Mouse (Mus musculus) lung, postnatal 0 days (tissue): ENCODE data around the gene Rbfox1. TPM values are rescaled to one million over a fixed set of nuclear protein-coding genes. Genes with fewer than 3 reads are reported as not detected.

Source experiments
- ATAC-seq: fragments of 200-750 bp; cut with Nextera tagmentation; 2 replicates; pipeline ENCODE4 v1.8.0; 2017; ENCODE audit warnings: moderate library complexity
- DNase-seq: peaks from one replicate; pipeline ENCODE4 v3.0.0-alpha.2; 2016; ENCODE audit warnings: low spot score
- H3K27ac ChIP-seq: fragments of 300-500 bp; sonication (generic); 2 replicates; pipeline ENCODE4 v1.5.1; 2014; ENCODE audit warnings: antibody characterized with exemption, mild to moderate bottlenecking, low read length, mixed read lengths
- H3K27me3 ChIP-seq: fragments of 300-500 bp; sonication (generic); replicated peaks from 2 replicates; pipeline ENCODE4 v1.6.1; 2014; ENCODE audit warnings: low read length, mixed read lengths; ENCODE audit not compliant: insufficient read depth
- H3K36me3 ChIP-seq: fragments of 300-500 bp; sonication (generic); 2 replicates; pipeline ENCODE4 v1.6.1; 2014; ENCODE audit warnings: low read length, mixed read lengths; ENCODE audit not compliant: insufficient read depth
- H3K4me1 ChIP-seq: fragments of 300-500 bp; sonication (generic); 2 replicates; pipeline ENCODE4 v1.6.1; 2014; ENCODE audit warnings: antibody characterized with exemption, low read depth, low read length, mixed read lengths; ENCODE audit not compliant: insufficient read depth
- H3K4me2 ChIP-seq: fragments of 300-500 bp; sonication (generic); replicated peaks from 2 replicates; pipeline ENCODE4 v1.6.1; 2014; ENCODE audit warnings: low read depth, mild to moderate bottlenecking, low read length, moderate library complexity, mixed read lengths
- H3K4me3 ChIP-seq: fragments of 300-500 bp; sonication (generic); 2 replicates; pipeline ENCODE4 v1.5.1; 2014; ENCODE audit warnings: low read depth, low read length
- H3K9ac ChIP-seq: fragments of 300-500 bp; sonication (generic); replicated peaks from 2 replicates; pipeline ENCODE4 v1.6.1; 2014; ENCODE audit warnings: low read depth, mild to moderate bottlenecking
- H3K9me3 ChIP-seq: fragments of 300-500 bp; sonication (generic); 2 replicates; pipeline ENCODE4 v1.6.1; 2016; ENCODE audit warnings: low read length, mixed read lengths
- CTCF ChIP-seq: IDR thresholded peaks from 2 replicates; pipeline ENCODE4 v1.5.1; 2016; ENCODE audit warnings: antibody characterized with exemption, mild to moderate bottlenecking
- EP300 ChIP-seq: IDR thresholded peaks from 2 replicates; pipeline ENCODE4 v1.6.1; 2016; ENCODE audit warnings: antibody characterized with exemption, mild to moderate bottlenecking, control low read depth
- WGBS: fragments of 180-500 bp; shearing (Covaris S2); extraction: QIAGEN DNeasy Blood & Tissue Kit; methylation state at CpG from one replicate; pipeline ENCODE4 v1.1.7; 2014; 5-methylcytosine and 5-hydroxymethylcytosine counted together
- polyA plus RNA-seq: library from polyadenylated mRNA; unstranded; fragments of >200 nt; fragmentation: Nextera tagmentation; extraction: Ambion mirVana; gene quantifications from 2 replicates; pipeline ENCODE4 v1.2.1, GENCODE M21; 2015

The Rbfox1 gene
- polyA plus RNA-seq, 1 experiment from 2014 or later, result 0.25 TPM

DNA sequence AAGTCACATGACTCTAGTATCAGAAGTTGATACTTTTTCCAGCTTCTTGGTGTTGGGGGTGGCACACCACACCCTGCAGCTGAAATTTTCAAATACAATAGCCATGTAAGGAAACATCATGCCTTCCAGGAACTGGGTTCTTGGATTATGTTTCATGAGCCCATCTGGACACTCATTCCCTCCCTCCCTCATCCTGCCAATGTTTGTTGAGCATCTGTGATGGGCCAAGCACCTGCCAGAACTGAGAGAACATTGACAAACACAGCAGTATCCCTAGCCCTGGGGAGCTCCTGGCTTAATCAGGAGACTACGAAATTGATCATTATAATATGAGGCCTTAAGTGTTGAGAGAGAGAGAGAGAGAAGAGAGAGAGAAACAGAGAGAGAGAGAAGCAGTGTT, 18.2 kb upstream of the Rbfox1 start:
- ATAC-seq (no peak), DNase-seq (no peak)
- Histone ChIP-seq H3K9me3 (no peaks in the 10 kb centered on the region), H3K36me3 (no peaks in the 10 kb centered on the region), H3K4me3 (no peak overlapping the region), H3K27me3 (no peaks in the 10 kb centered on the region), H3K4me1 (no peaks in the 10 kb centered on the region), H3K4me2 (no peak overlapping the region), H3K9ac (no peak overlapping the region), H3K27ac (no peak overlapping the region)
- WGBS, result 67% methylated on average over 1 of the region's 1 CpGs
- no peak for TF ChIP-seq CTCF
- no peak for TF ChIP-seq EP300

DNA sequence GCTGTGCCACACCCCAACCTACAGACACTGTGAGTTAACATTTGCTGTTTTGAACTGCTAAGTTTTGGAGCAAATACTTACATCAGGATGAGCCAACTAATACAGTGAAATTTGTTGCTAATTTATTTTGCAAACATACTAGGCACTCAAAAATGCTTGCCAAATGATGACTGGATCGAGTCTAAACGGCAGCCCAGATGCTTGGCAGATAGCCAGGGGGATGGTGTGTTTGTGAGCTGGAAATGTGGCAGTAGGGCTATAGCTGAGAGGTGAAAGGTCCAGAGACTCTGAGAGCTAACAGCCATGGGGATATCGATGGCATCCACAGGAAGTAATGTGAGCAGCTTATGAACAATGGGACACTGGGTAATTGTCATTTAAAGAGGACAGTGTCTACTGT, 14.8 kb upstream of the Rbfox1 start:
- Histone ChIP-seq H3K27ac (no peak overlapping the region), H3K9me3 (no peaks in the 10 kb centered on the region), H3K9ac (no peak overlapping the region), H3K4me3 (no peak overlapping the region), H3K4me1 (no peaks in the 10 kb centered on the region), H3K27me3 (no peaks in the 10 kb centered on the region), H3K36me3 (no peaks in the 10 kb centered on the region), H3K4me2 (no peak overlapping the region)
- DNase-seq, result no peak
- ATAC-seq, result no peak
- TF ChIP-seq EP300 (no peak), CTCF (no peak)
- WGBS, result 46% methylated on average over 3 of the region's 3 CpGs

DNA sequence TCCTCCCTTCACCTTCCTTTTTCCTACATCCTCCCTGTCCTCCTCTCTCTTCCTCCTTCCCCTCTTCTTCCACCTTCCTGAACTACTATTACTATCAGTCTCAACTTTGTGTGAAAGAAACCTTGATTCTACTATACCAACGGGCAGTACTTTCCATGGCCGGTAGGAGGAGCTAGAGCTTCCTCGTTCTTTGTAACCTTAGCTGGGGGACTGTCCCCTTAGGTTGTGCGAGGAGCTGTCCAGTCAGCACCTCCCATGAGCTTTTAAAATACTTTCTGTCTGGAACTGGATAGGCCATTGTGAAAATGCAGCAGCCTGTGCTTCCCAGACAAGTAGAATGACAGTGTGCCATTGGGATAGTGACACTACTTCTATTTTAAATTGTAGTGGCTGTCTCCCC, 3.3 kb upstream of the Rbfox1 start:
- TF ChIP-seq CTCF (peak; percentile 79), EP300 (no peak)
- Histone ChIP-seq H3K27ac (no peak overlapping the region), H3K9me3 (no peaks in the 10 kb centered on the region), H3K36me3 (no peaks in the 10 kb centered on the region), H3K27me3 (no peaks in the 10 kb centered on the region; the same call in 1 of the 2 replicates), H3K9ac (no peak overlapping the region), H3K4me3 (no peak overlapping the region), H3K4me2 (no peak overlapping the region), H3K4me1 (no peaks in the 10 kb centered on the region)
- ATAC-seq (no peak), DNase-seq (peak; percentile 70)
- 0% methylated on average over 4 of the region's 4 CpGs for WGBS

DNA sequence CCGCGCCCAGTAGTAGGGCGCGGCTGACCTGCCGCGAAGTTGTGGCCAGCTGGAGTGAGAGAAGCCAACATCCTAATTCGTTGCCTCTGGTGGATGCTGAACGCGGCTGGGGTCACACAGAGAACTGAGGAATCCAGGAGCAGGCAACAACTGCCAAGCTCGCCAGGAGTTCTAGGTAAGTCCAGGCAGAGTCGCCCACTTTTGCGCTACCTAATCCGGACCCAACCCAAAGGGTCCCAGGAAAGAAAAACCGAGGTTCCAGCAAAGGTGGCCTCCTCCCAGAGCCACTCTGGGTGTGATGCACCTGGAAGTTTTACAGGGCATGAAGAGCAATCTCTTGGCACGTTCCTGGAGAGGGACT, 515 bp downstream of the Rbfox1 start:
- no peak for DNase-seq
- no peak overlapping the region for H3K4me3 ChIP-seq
- TF ChIP-seq CTCF (no peak), EP300 (no peak)
- H3K4me1 ChIP-seq, result no peaks in the 10 kb centered on the region
- no peak overlapping the region for H3K9ac ChIP-seq
- H3K27me3 ChIP-seq, result no peaks in the 10 kb centered on the region; the same call in 1 of the 2 replicates
- WGBS, result 4% methylated on average over 14 of the region's 15 CpGs
- no peaks in the 10 kb centered on the region for H3K36me3 ChIP-seq
- H3K4me2 ChIP-seq, result no peak overlapping the region
- no peaks in the 10 kb centered on the region for H3K9me3 ChIP-seq
- ATAC-seq, result no peak
- no peak overlapping the region for H3K27ac ChIP-seq

DNA sequence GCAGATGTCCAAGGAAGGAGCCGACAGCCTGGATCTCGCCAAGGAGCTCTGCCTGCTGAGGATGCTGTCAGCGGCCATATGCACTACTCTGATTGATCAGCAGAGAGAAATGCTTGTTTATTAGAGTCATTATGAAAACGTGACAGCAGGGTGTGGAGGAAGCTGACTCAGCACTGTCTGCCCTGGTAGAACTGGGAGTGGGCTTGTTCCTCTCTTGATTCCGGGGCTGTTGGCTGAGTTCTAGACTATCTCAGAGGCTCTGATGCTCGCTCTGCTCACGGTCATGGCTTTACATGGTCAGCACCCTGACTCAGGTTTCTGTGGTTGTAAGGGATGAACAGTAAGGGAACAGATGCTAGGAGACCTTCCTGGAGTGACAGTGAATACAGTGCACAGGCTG, 10.4 kb downstream of the Rbfox1 start:
- no peak overlapping the region for H3K27ac ChIP-seq
- WGBS, result 49% methylated on average over 7 of the region's 7 CpGs
- H3K4me1 ChIP-seq, result no peaks in the 10 kb centered on the region
- no peak for DNase-seq
- no peak overlapping the region for H3K4me3 ChIP-seq
- no peaks in the 10 kb centered on the region for H3K36me3 ChIP-seq
- no peaks in the 10 kb centered on the region for H3K27me3 ChIP-seq
- no peak overlapping the region for H3K4me2 ChIP-seq
- TF ChIP-seq CTCF (no peak), EP300 (no peak)
- no peaks in the 10 kb centered on the region for H3K9me3 ChIP-seq
- ATAC-seq, result no peak
- H3K9ac ChIP-seq, result no peak overlapping the region

DNA sequence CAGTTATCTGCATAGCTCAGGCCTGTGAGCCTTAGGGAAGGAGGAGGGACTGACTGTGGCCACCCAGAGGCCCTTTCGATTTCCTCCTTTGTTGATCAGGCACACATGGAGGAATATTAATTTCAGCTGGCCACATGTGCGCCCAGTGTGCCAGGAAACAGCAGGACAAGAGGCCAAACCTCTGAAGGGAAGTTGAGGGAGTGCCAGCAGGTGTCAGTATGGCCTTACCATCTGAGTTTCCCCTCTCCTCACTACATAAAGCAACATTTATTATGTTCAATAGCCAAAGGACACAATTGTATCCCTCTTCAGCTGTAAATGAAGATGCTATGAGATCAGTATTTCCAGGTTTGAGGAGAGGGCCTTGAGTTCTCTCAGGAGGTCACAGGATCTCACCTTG, 13.2 kb downstream of the Rbfox1 start:
- H3K4me1 ChIP-seq, result no peaks in the 10 kb centered on the region
- 36% methylated on average over 2 of the region's 2 CpGs for WGBS
- no peaks in the 10 kb centered on the region for H3K36me3 ChIP-seq
- no peak overlapping the region for H3K4me3 ChIP-seq
- ATAC-seq, result no peak
- TF ChIP-seq CTCF, result peak; percentile 43
- TF ChIP-seq EP300, result no peak
- no peak overlapping the region for H3K4me2 ChIP-seq
- no peak overlapping the region for H3K27ac ChIP-seq
- no peaks in the 10 kb centered on the region for H3K27me3 ChIP-seq
- no peaks in the 10 kb centered on the region for H3K9me3 ChIP-seq
- no peak overlapping the region for H3K9ac ChIP-seq
- DNase-seq, result no peak

DNA sequence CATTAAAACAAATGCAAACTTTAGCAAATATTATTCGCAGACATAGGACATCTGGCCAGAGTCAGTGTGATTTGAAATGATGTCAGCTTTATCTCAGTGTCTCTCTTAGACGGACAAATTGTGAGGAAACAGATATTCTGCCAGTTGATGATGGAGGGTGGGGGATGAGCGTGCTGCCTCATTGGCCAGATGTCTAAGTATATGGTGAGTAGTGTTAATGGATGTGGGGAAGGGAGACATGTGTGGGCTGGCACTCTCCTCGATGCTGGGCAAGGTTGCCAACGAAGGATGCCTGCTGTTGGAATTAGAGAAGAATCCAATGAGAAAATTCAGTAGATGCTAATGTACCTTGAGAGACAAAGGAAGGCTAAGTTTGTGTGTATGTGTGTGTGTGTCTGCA, 25.6 kb downstream of the Rbfox1 start:
- no peaks in the 10 kb centered on the region for H3K9me3 ChIP-seq
- DNase-seq (no peak), ATAC-seq (no peak)
- H3K27ac ChIP-seq, result no peak overlapping the region
- WGBS, result 56% methylated on average over 5 of the region's 5 CpGs
- H3K36me3 ChIP-seq, result no peaks in the 10 kb centered on the region
- TF ChIP-seq EP300 (no peak), CTCF (no peak)
- H3K4me1 ChIP-seq, result no peaks in the 10 kb centered on the region
- no peak overlapping the region for H3K4me2 ChIP-seq
- H3K9ac ChIP-seq, result no peak overlapping the region
- no peaks in the 10 kb centered on the region for H3K27me3 ChIP-seq
- no peak overlapping the region for H3K4me3 ChIP-seq
